Comparison of ENCODE assay signal across 1 mouse cellular context in genomic region chr3:96813106-96813505, GRCm38 (mm10).
A peak's percentile ranks its signal among the peaks of the same experiment; 100 is the strongest.
TF ChIP-seq lines count a peak whose summit lies in the region.

No protein-coding gene starts in this region.

TF ChIP-seq in CH12.LX, 34 proteins besides CTCF, POLR2A, EP300 and RAD21 (continued from another document):
- TF ChIP-seq GABPA (IDR thresholded peaks at IDR 0.05; ENCODE audit: insufficient replicate concordance, low read depth, low read length) = no peak
- TF ChIP-seq BHLHE40 (IDR thresholded peaks at IDR 0.05; ENCODE audit: low read depth, low read length) = no peak
- TF ChIP-seq MEF2A (IDR thresholded peaks at IDR 0.05; ENCODE audit: borderline replicate concordance, low read depth, low read length) = no peak
- TF ChIP-seq TCF12 (IDR thresholded peaks at IDR 0.05; ENCODE audit: low read depth, low read length) = no peak
- no peak for TF ChIP-seq RCOR1 (conservative IDR thresholded peaks at IDR 0.05; ENCODE audit: low read depth, low read length)
- no peak for TF ChIP-seq KAT2A (IDR thresholded peaks at IDR 0.05; ENCODE audit: insufficient replicate concordance, low read length)
- peak; percentile 67; the same call in 1 of the 2 replicates for TF ChIP-seq MYC (IDR thresholded peaks at IDR 0.05; ENCODE audit: low read depth, low read length)
